Mouse (Mus musculus): ENCODE results near the gene Pnma1. TPM values are rescaled to one million over a fixed set of nuclear protein-coding genes. Genes with fewer than 3 reads are reported as not detected.

Pnma1 gene
- 0.46 TPM for polyA plus RNA-seq (2012; fragmentation: generic; extraction: Trizol)

- Histone ChIP-seq H3ac (ENCODE audit: control insufficient read depth, insufficient read length) (no peak within 1 kb of the TSS), H3K4me3 (no peak within 1 kb of the TSS), H3K27me3 (ENCODE audit: control insufficient read depth, insufficient read depth, insufficient read length) (no peaks in the 10 kb centered on the region), H3K79me2 (ENCODE audit: control insufficient read depth, insufficient read depth) (no peaks in the 10 kb centered on the region), H3K36me3 (ENCODE audit: control insufficient read depth, insufficient read depth) (peaks cover 20% of the 10 kb centered on the region), H3K4me2 (ENCODE audit: low read depth) (no peak within 1 kb of the TSS)
- TF ChIP-seq POLR2AphosphoS2 (IDR thresholded peaks at IDR 0.05; ENCODE audit: insufficient read length, low read depth) (peak; percentile 72), MYOG (IDR thresholded peaks at IDR 0.05; ENCODE audit: control insufficient read depth in 1 of 3, insufficient read depth in 1 of 3, insufficient read length in 2 of 3, low read depth in 2 of 3) (no peak), TCF12 (IDR thresholded peaks at IDR 0.05; ENCODE audit: insufficient read depth, poor library complexity, severe bottlenecking) (no peak), MYOD1 (IDR thresholded peaks at IDR 0.05; ENCODE audit: control insufficient read depth in 1 of 3, insufficient read length in 2 of 3, low read depth in 2 of 3) (peak in 1 of 3 experiments; percentile 3), TCF3 (IDR thresholded peaks at IDR 0.05; ENCODE audit: insufficient read length, low read depth) (no peak), E2F4 (IDR thresholded peaks at IDR 0.05; ENCODE audit: insufficient read depth) (no peak), SRF (IDR thresholded peaks at IDR 0.05; ENCODE audit: control insufficient read depth, insufficient read length, low read depth) (no peak)
These were observed at the start of gene Pnma1 for GRCm38 (mm10) chr12:84147954-84148621. TSS of gene Pnma1 (minus strand) at chr12:84148489.

DNA sequence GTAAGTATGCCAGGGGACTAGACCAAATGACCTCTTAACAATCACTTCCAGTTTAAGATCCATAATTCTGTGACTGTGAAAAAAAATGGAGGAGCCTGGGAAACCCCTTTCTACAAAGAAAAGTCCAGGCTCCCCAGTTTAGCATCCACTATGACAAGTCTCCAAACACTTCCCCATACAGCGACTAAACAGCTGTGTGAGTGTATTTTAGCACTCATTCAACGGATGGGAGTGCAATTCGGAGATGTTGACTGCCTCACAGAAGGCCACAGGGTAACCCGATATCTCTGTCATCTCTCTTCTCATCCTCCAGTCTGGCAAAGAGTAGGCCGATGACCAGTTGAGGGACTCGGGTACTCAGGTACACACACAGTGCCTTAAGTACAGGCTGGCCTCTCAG is 46.9 kb upstream of the Pnma1 start:
- Histone ChIP-seq H3K79me2 (ENCODE audit: control insufficient read depth, insufficient read depth) (peaks cover 62% of the 10 kb centered on the region), H3K4me3 (no peak overlapping the region), H3ac (ENCODE audit: control insufficient read depth, insufficient read length) (no peak overlapping the region), H3K36me3 (ENCODE audit: control insufficient read depth, insufficient read depth) (no peaks in the 10 kb centered on the region), H3K27me3 (ENCODE audit: control insufficient read depth, insufficient read depth, insufficient read length) (no peaks in the 10 kb centered on the region), H3K4me2 (ENCODE audit: low read depth) (peak overlapping the region; percentile 87)
- TF ChIP-seq MAX (IDR thresholded peaks at IDR 0.05; ENCODE audit: low read depth) (no peak), MYOD1 (IDR thresholded peaks at IDR 0.05; ENCODE audit: control insufficient read depth in 1 of 3, insufficient read length in 2 of 3, low read depth in 2 of 3) (peak; percentile 1 to 11 (median 6))

DNA sequence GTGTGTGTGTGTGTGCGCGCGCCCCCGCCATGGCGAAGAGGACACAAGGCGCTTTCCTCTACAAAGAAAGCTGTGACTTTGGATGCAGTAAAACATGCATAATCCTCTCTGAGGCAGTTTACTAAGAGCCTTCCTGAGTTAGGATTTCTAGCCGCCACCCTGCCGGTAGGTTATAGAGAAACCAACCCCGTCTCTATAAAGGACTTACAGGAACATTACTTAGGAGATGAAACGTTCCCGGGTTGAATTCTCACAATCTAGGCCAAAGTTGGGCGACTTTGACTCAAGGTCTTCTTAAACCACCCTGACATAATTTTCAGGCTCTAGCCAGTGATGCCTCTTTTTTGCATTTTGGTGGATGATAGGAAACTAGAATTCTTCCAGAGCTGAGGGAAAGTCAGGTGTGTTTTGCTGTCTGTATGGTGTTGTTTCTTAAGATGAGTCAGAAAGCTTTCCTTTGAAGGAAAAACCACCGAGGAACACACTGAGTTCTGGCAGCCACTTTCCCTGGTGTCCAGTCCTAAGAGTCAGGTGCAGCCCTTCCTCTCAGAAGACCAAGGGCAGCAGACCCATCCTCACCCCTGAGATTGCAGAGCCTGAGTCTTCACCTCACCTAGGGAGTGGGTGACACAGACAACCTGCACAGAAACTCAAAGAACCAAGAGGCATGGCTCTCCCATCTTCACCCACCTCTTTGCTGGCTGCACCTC is 46.3 kb upstream of the Pnma1 start:
- peak overlapping the region; percentile 71 for H3K4me3 ChIP-seq
- TF ChIP-seq TCF12 (IDR thresholded peaks at IDR 0.05; ENCODE audit: insufficient read depth, poor library complexity, severe bottlenecking) (no peak), POLR2A (IDR thresholded peaks at IDR 0.05; ENCODE audit: insufficient read length, low read depth) (no peak), CEBPB (IDR thresholded peaks at IDR 0.05; ENCODE audit: insufficient read depth, poor library complexity, severe bottlenecking) (no peak), POLR2AphosphoS2 (IDR thresholded peaks at IDR 0.05; ENCODE audit: insufficient read length, low read depth) (no peak), TCF3 (IDR thresholded peaks at IDR 0.05; ENCODE audit: insufficient read length, low read depth) (no peak), REST (IDR thresholded peaks at IDR 0.05; ENCODE audit: insufficient read depth, insufficient read length) (no peak), MAX (IDR thresholded peaks at IDR 0.05; ENCODE audit: low read depth) (no peak), MYOD1 (IDR thresholded peaks at IDR 0.05; ENCODE audit: control insufficient read depth in 1 of 3, insufficient read length in 2 of 3, low read depth in 2 of 3) (no peak), MYOG (IDR thresholded peaks at IDR 0.05; ENCODE audit: control insufficient read depth in 1 of 3, insufficient read depth in 1 of 3, insufficient read length in 2 of 3, low read depth in 2 of 3) (no peak), USF1 (IDR thresholded peaks at IDR 0.05; ENCODE audit: low read depth) (no peak), SRF (IDR thresholded peaks at IDR 0.05; ENCODE audit: control insufficient read depth, insufficient read length, low read depth) (no peak), E2F4 (IDR thresholded peaks at IDR 0.05; ENCODE audit: insufficient read depth) (no peak)
- peaks cover 62% of the 10 kb centered on the region for H3K79me2 ChIP-seq (ENCODE audit: control insufficient read depth, insufficient read depth)
- H3K4me2 ChIP-seq (ENCODE audit: low read depth): peak overlapping the region; percentile 87
- H3K27me3 ChIP-seq (ENCODE audit: control insufficient read depth, insufficient read depth, insufficient read length): no peaks in the 10 kb centered on the region
- no peaks in the 10 kb centered on the region for H3K36me3 ChIP-seq (ENCODE audit: control insufficient read depth, insufficient read depth)
- H3ac ChIP-seq (ENCODE audit: control insufficient read depth, insufficient read length): no peak overlapping the region

- peak overlapping the region; percentile 93 for H3K4me2 ChIP-seq (ENCODE audit: low read depth)
- TF ChIP-seq MAX (IDR thresholded peaks at IDR 0.05; ENCODE audit: low read depth) (peak; percentile 50), SRF (IDR thresholded peaks at IDR 0.05; ENCODE audit: control insufficient read depth, insufficient read length, low read depth) (peak; percentile 99), CEBPB (IDR thresholded peaks at IDR 0.05; ENCODE audit: insufficient read depth, poor library complexity, severe bottlenecking) (peak; percentile 99), POLR2AphosphoS2 (IDR thresholded peaks at IDR 0.05; ENCODE audit: insufficient read length, low read depth) (peak; percentile 74), REST (IDR thresholded peaks at IDR 0.05; ENCODE audit: insufficient read depth, insufficient read length) (no peak), TCF12 (IDR thresholded peaks at IDR 0.05; ENCODE audit: insufficient read depth, poor library complexity, severe bottlenecking) (no peak), MYOD1 (IDR thresholded peaks at IDR 0.05; ENCODE audit: control insufficient read depth in 1 of 3, insufficient read length in 2 of 3, low read depth in 2 of 3) (peak in 1 of 3 experiments; percentile 58), POLR2A (IDR thresholded peaks at IDR 0.05; ENCODE audit: insufficient read length, low read depth) (peak; percentile 86), TCF3 (IDR thresholded peaks at IDR 0.05; ENCODE audit: insufficient read length, low read depth) (no peak), MYOG (IDR thresholded peaks at IDR 0.05; ENCODE audit: control insufficient read depth in 1 of 3, insufficient read depth in 1 of 3, insufficient read length in 2 of 3, low read depth in 2 of 3) (peak in 1 of 3 experiments; percentile 38), E2F4 (IDR thresholded peaks at IDR 0.05; ENCODE audit: insufficient read depth) (no peak)
- H3K27me3 ChIP-seq (ENCODE audit: control insufficient read depth, insufficient read depth, insufficient read length): no peaks in the 10 kb centered on the region
These were observed 45.5 kb upstream of the Pnma1 start for GRCm38 (mm10) chr12:84193642-84194399.

More at GRCm38 (mm10) chr12:84193642-84194399, 45.5 kb upstream of the Pnma1 start:
- Histone ChIP-seq H3K4me3 (peak overlapping the region; percentile 71), H3K36me3 (ENCODE audit: control insufficient read depth, insufficient read depth) (no peaks in the 10 kb centered on the region), H3K79me2 (ENCODE audit: control insufficient read depth, insufficient read depth) (peaks cover 64% of the 10 kb centered on the region), H3ac (ENCODE audit: control insufficient read depth, insufficient read length) (peak overlapping the region; percentile 98)
